Mouse (Mus musculus) brain, embryonic 14.5 days (tissue): ENCODE data around the gene Mov10l1.

ENCODE experiments used
- CTCF ChIP-seq: fragments of 200-500 bp; IDR thresholded peaks from 2 replicates; pipeline ENCODE4 v1.5.1; 2012; ENCODE audit warnings: inconsistent platforms, mild to moderate bottlenecking, moderate library complexity, borderline replicate concordance; ENCODE audit not compliant: insufficient read depth, insufficient read length; ENCODE audit errors: extremely low read depth
- POLR2A ChIP-seq: fragments of 200-500 bp; IDR thresholded peaks from 2 replicates; pipeline ENCODE4 v1.6.1; 2012; ENCODE audit warnings: mild to moderate bottlenecking, inconsistent platforms, borderline replicate concordance; ENCODE audit not compliant: poor library complexity, insufficient read depth, insufficient read length, severe bottlenecking; ENCODE audit errors: extremely low read depth

- TF ChIP-seq CTCF (no peak), POLR2A (no peak)
Observed at GRCm38 (mm10) chr15:89089248-89090051, 106.7 kb downstream of the Mov10l1 start.
